Mouse (Mus musculus) heart, embryonic 10.5 days (tissue): ENCODE measurements around the gene Plekhj1. TPM values are rescaled to one million over a fixed set of nuclear protein-coding genes. Genes with fewer than 3 reads are reported as not detected.
A peak's percentile ranks its signal among the peaks of the same experiment; 100 is the strongest.

ENCODE experiments used
- DNase-seq: peaks from one replicate; pipeline ENCODE4 v3.0.0-alpha.2; 2017; ENCODE audit warnings: low spot score
- H3K27ac ChIP-seq: fragments of 300-500 bp; sonication (generic); 2 replicates; pipeline ENCODE4 v1.5.1; 2016; ENCODE audit warnings: mild to moderate bottlenecking
- H3K27me3 ChIP-seq: fragments of 300-500 bp; sonication (generic); 2 replicates; pipeline ENCODE4 v1.6.1; 2016; ENCODE audit warnings: mild to moderate bottlenecking; ENCODE audit not compliant: poor library complexity, insufficient read depth, severe bottlenecking
- H3K36me3 ChIP-seq: fragments of 300-500 bp; sonication (generic); 2 replicates; pipeline ENCODE4 v1.6.1; 2016; ENCODE audit warnings: mild to moderate bottlenecking, moderate library complexity
- H3K4me1 ChIP-seq: fragments of 300-500 bp; sonication (generic); 2 replicates; pipeline ENCODE4 v1.6.1; 2016; ENCODE audit warnings: mild to moderate bottlenecking
- H3K4me3 ChIP-seq: fragments of 300-500 bp; sonication (generic); 2 replicates; pipeline ENCODE4 v1.5.1; 2016; ENCODE audit warnings: mild to moderate bottlenecking, moderate library complexity
- H3K9me3 ChIP-seq: fragments of 300-500 bp; sonication (generic); 2 replicates; pipeline ENCODE4 v1.6.1; 2016; ENCODE audit warnings: mild to moderate bottlenecking, moderate library complexity
- WGBS: fragments of 180-500 bp; shearing (Covaris S2); methylation state at CpG from one replicate; pipeline ENCODE4 v1.1.7; 2016; 5-methylcytosine and 5-hydroxymethylcytosine counted together
- polyA plus RNA-seq: library from polyadenylated mRNA; unstranded; fragments of >200 nt; fragmentation: Nextera tagmentation; extraction: Ambion mirVana; gene quantifications from 2 replicates; pipeline ENCODE4 v1.2.1, GENCODE M21; 2016

Plekhj1 gene
- polyA plus RNA-seq, 1 experiment from 2014 or later: 151 TPM

- no peaks in the 10 kb centered on the region for H3K27me3 ChIP-seq
- no peak for DNase-seq
- H3K27ac ChIP-seq: no peak overlapping the region
- H3K36me3 ChIP-seq: peaks cover 95% of the 10 kb centered on the region
- no peak overlapping the region for H3K4me3 ChIP-seq
- H3K4me1 ChIP-seq: peaks cover 41% of the 10 kb centered on the region
- WGBS: 94% methylated on average over 5 of the region's 5 CpGs
- no peaks in the 10 kb centered on the region for H3K9me3 ChIP-seq
Measured at GRCm38 (mm10) chr10:80777123-80777522, 21.3 kb downstream of the Plekhj1 start.

- WGBS: 80% methylated on average over 6 of the region's 6 CpGs
- H3K4me3 ChIP-seq: no peak overlapping the region
- 0 out of 2 replicates have a peak overlapping the region, but pooled peaks have one; percentile 62 for H3K27ac ChIP-seq
Measured at GRCm38 (mm10) chr10:80776358-80776869, 22.0 kb downstream of the Plekhj1 start.

GRCm38 (mm10) chr10:80775731-80776130, 22.7 kb downstream of the Plekhj1 start:
- Histone ChIP-seq H3K36me3 (peaks cover 95% of the 10 kb centered on the region), H3K27ac (peak overlapping the region; percentile 62), H3K4me3 (no peak overlapping the region), H3K9me3 (no peaks in the 10 kb centered on the region), H3K27me3 (no peaks in the 10 kb centered on the region), H3K4me1 (peaks cover 41% of the 10 kb centered on the region)
- 61% methylated on average over 4 of the region's 4 CpGs for WGBS
- DNase-seq: no peak

More at GRCm38 (mm10) chr10:80776358-80776869, 22.0 kb downstream of the Plekhj1 start:
- DNase-seq: no peak
- peaks cover 41% of the 10 kb centered on the region for H3K4me1 ChIP-seq
- peaks cover 95% of the 10 kb centered on the region for H3K36me3 ChIP-seq
- no peaks in the 10 kb centered on the region for H3K27me3 ChIP-seq
- no peaks in the 10 kb centered on the region for H3K9me3 ChIP-seq

GRCm38 (mm10) chr10:80774981-80775380, 23.4 kb downstream of the Plekhj1 start:
- peak overlapping the region; percentile 83 for H3K27ac ChIP-seq
- peaks cover 95% of the 10 kb centered on the region for H3K36me3 ChIP-seq
- H3K4me3 ChIP-seq: peak overlapping the region; percentile 20; the same call in 1 of the 2 replicates
- H3K9me3 ChIP-seq: no peaks in the 10 kb centered on the region
- H3K27me3 ChIP-seq: no peaks in the 10 kb centered on the region
- H3K4me1 ChIP-seq: peaks cover 41% of the 10 kb centered on the region
- no peak for DNase-seq
- WGBS: 62% methylated on average over 4 of the region's 4 CpGs

- Histone ChIP-seq H3K4me1 (peaks cover 41% of the 10 kb centered on the region), H3K36me3 (peaks cover 95% of the 10 kb centered on the region), H3K27me3 (no peaks in the 10 kb centered on the region), H3K9me3 (no peaks in the 10 kb centered on the region), H3K4me3 (peak overlapping the region; percentile 20; the same call in 1 of the 2 replicates), H3K27ac (peak overlapping the region; percentile 86)
- WGBS: 7% methylated on average over 2 of the region's 2 CpGs
- DNase-seq: peak; percentile 96
Measured at GRCm38 (mm10) chr10:80774549-80774948, 23.9 kb downstream of the Plekhj1 start.

- DNase-seq: no peak
- H3K4me3 ChIP-seq: peak overlapping the region; percentile 20
- peaks cover 93% of the 10 kb centered on the region for H3K36me3 ChIP-seq
- peaks cover 41% of the 10 kb centered on the region for H3K4me1 ChIP-seq
- WGBS: 61% methylated on average over 5 of the region's 5 CpGs
- no peaks in the 10 kb centered on the region for H3K27me3 ChIP-seq
- H3K9me3 ChIP-seq: no peaks in the 10 kb centered on the region
- H3K27ac ChIP-seq: peak overlapping the region; percentile 86
Measured at GRCm38 (mm10) chr10:80773816-80774215, 24.6 kb downstream of the Plekhj1 start.

GRCm38 (mm10) chr10:80768365-80768764, 30.1 kb downstream of the Plekhj1 start:
- Histone ChIP-seq H3K27me3 (no peaks in the 10 kb centered on the region), H3K4me1 (peaks cover 39% of the 10 kb centered on the region), H3K4me3 (no peak overlapping the region), H3K27ac (no peak overlapping the region), H3K36me3 (peaks cover 86% of the 10 kb centered on the region), H3K9me3 (no peaks in the 10 kb centered on the region)
- 84% methylated on average over 6 of the region's 6 CpGs for WGBS
- DNase-seq: no peak

GRCm38 (mm10) chr10:80766161-80766815, 32.1 kb downstream of the Plekhj1 start:
- Histone ChIP-seq H3K36me3 (peaks cover 70% of the 10 kb centered on the region), H3K9me3 (no peaks in the 10 kb centered on the region), H3K4me3 (no peak overlapping the region), H3K27me3 (no peaks in the 10 kb centered on the region), H3K4me1 (peaks cover 45% of the 10 kb centered on the region), H3K27ac (no peak overlapping the region)
- DNase-seq: no peak
- 75% methylated on average over 10 of the region's 10 CpGs for WGBS

GRCm38 (mm10) chr10:80765746-80766145, 32.7 kb downstream of the Plekhj1 start:
- Histone ChIP-seq H3K36me3 (peaks cover 64% of the 10 kb centered on the region), H3K9me3 (no peaks in the 10 kb centered on the region), H3K4me3 (no peak overlapping the region), H3K27ac (no peak overlapping the region), H3K4me1 (peaks cover 50% of the 10 kb centered on the region), H3K27me3 (no peaks in the 10 kb centered on the region)
- DNase-seq: no peak
- 73% methylated on average over 2 of the region's 2 CpGs for WGBS

- peaks cover 73% of the 10 kb centered on the region for H3K4me1 ChIP-seq
- no peak for DNase-seq
- H3K27me3 ChIP-seq: no peaks in the 10 kb centered on the region
- H3K27ac ChIP-seq: no peak overlapping the region
- WGBS: 94% methylated on average over 2 of the region's 2 CpGs
- H3K9me3 ChIP-seq: no peaks in the 10 kb centered on the region
- H3K36me3 ChIP-seq: peaks cover 46% of the 10 kb centered on the region
- H3K4me3 ChIP-seq: no peak overlapping the region
Measured at GRCm38 (mm10) chr10:80763502-80763901, 34.9 kb downstream of the Plekhj1 start.

- no peak overlapping the region for H3K4me3 ChIP-seq
- H3K4me1 ChIP-seq: peaks cover 89% of the 10 kb centered on the region
- H3K27ac ChIP-seq: no peak overlapping the region
- H3K27me3 ChIP-seq: no peaks in the 10 kb centered on the region
- DNase-seq: no peak
- no peaks in the 10 kb centered on the region for H3K9me3 ChIP-seq
- WGBS: 74% methylated on average over 3 of the region's 3 CpGs
- H3K36me3 ChIP-seq: peaks cover 31% of the 10 kb centered on the region
Measured at GRCm38 (mm10) chr10:80761821-80762220, 36.6 kb downstream of the Plekhj1 start.

GRCm38 (mm10) chr10:80760596-80761524, 37.6 kb downstream of the Plekhj1 start:
- Histone ChIP-seq H3K4me1 (peaks cover 89% of the 10 kb centered on the region), H3K27ac (peak overlapping the region; percentile 24), H3K27me3 (no peaks in the 10 kb centered on the region), H3K9me3 (no peaks in the 10 kb centered on the region), H3K4me3 (no peak overlapping the region; the same call in 1 of the 2 replicates), H3K36me3 (peaks cover 21% of the 10 kb centered on the region)
- no peak for DNase-seq
- 83% methylated on average over 4 of the region's 4 CpGs for WGBS

GRCm38 (mm10) chr10:80758651-80759050, 39.8 kb downstream of the Plekhj1 start:
- Histone ChIP-seq H3K9me3 (no peaks in the 10 kb centered on the region), H3K27ac (peak overlapping the region; percentile 56; the same call in 1 of the 2 replicates), H3K36me3 (peaks cover 4% of the 10 kb centered on the region; the same call in 1 of the 2 replicates), H3K27me3 (no peaks in the 10 kb centered on the region), H3K4me3 (no peak overlapping the region), H3K4me1 (peaks cover 81% of the 10 kb centered on the region)
- 73% methylated on average over 7 of the region's 7 CpGs for WGBS
- DNase-seq: no peak
